Mouse (Mus musculus) liver, embryonic 14.5 days (tissue): ENCODE measurements around the gene Apobec4. TPM values are rescaled to one million over a fixed set of nuclear protein-coding genes. Genes with fewer than 3 reads are reported as not detected.

Experiments used
- ATAC-seq: fragments of 200-750 bp; cut with Nextera tagmentation; 2 replicates; pipeline ENCODE4 v1.8.0; 2017; ENCODE audit warnings: moderate number of reproducible peaks, mild to moderate bottlenecking, moderate library complexity; ENCODE audit not compliant: insufficient read depth
- DNase-seq, 3 experiments: peaks; one replicate each; pipeline ENCODE4 v3.0.0-alpha.2; 2012 to 2013; ENCODE audit warnings: low read depth in 3 of 3, low spot score in 3 of 3
- H3K27ac ChIP-seq: fragments of 300-500 bp; sonication (generic); 2 replicates; pipeline ENCODE4 v1.5.1; 2014; ENCODE audit warnings: moderate library complexity, mild to moderate bottlenecking, control low read depth, inconsistent platforms
- H3K27me3 ChIP-seq: fragments of 300-500 bp; sonication (generic); 2 replicates; pipeline ENCODE4 v1.6.1; 2014; ENCODE audit warnings: mild to moderate bottlenecking, low read length, moderate library complexity; ENCODE audit not compliant: control insufficient read depth, insufficient read depth
- H3K36me3 ChIP-seq: fragments of 300-500 bp; sonication (generic); replicated peaks from 2 replicates; pipeline ENCODE4 v1.6.1; 2014; ENCODE audit warnings: low read depth; ENCODE audit not compliant: control insufficient read depth, insufficient read depth
- H3K4me1 ChIP-seq, 2 experiments: fragments of 200-500 bp in 1 of 2; fragments of 300-500 bp in 1 of 2; sonication (generic) in 1 of 2; replicated peaks; 2 replicates each; pipeline ENCODE4 v1.6.1; 2012 to 2014; ENCODE audit warnings: antibody characterized with exemption in 1 of 2, inconsistent platforms in 1 of 2, low read length in 1 of 2; ENCODE audit not compliant: control insufficient read depth in 2 of 2, insufficient read depth in 2 of 2
- H3K4me2 ChIP-seq: fragments of 300-500 bp; sonication (generic); 2 replicates; pipeline ENCODE4 v1.6.1; 2014; ENCODE audit warnings: low read depth, mild to moderate bottlenecking, control low read depth, moderate library complexity
- H3K4me3 ChIP-seq, 2 experiments: fragments of 200-500 bp in 1 of 2; fragments of 300-500 bp in 1 of 2; sonication (generic) in 1 of 2; 2 replicates each; pipeline ENCODE4 v1.5.1; 2012 to 2014; ENCODE audit warnings: low read depth in 2 of 2, low read length in 2 of 2, mild to moderate bottlenecking in 2 of 2, control low read depth in 1 of 2, inconsistent platforms in 1 of 2, moderate library complexity in 1 of 2; ENCODE audit not compliant: insufficient read depth in 1 of 2
- H3K9ac ChIP-seq: fragments of 300-500 bp; sonication (generic); replicated peaks from 2 replicates; pipeline ENCODE4 v1.6.1; 2014; ENCODE audit warnings: mild to moderate bottlenecking, control low read depth, moderate library complexity
- H3K9me3 ChIP-seq: fragments of 300-500 bp; sonication (generic); 2 replicates; pipeline ENCODE4 v1.6.1; 2016; ENCODE audit warnings: low read length, mixed read lengths; ENCODE audit not compliant: control insufficient read depth
- CTCF ChIP-seq: IDR thresholded peaks from 2 replicates; pipeline ENCODE4 v1.5.1; 2016; ENCODE audit warnings: antibody characterized with exemption, low read depth, control low read depth
- EP300 ChIP-seq: IDR thresholded peaks from 2 replicates; pipeline ENCODE4 v1.6.1; 2016; ENCODE audit warnings: antibody characterized with exemption, low read depth
- WGBS: fragments of 180-500 bp; shearing (Covaris S2); extraction: QIAGEN DNeasy Blood & Tissue Kit; methylation state at CpG from one replicate; pipeline ENCODE4 v1.1.7; 2014; ENCODE audit not compliant: insufficient replicate concordance; 5-methylcytosine and 5-hydroxymethylcytosine counted together
- polyA plus RNA-seq, 2 experiments: library from polyadenylated mRNA; depleted of rRNA in 1 of 2; stranded (reverse) in 1 of 2; unstranded in 1 of 2; fragments of >200 nt; fragmentation: Nextera tagmentation in 1 of 2; extraction: Ambion mirVana in 1 of 2; gene quantifications; 2 replicates each; pipeline versions ENCODE4 v1.2.1 to v1.2.3; 2012 to 2014

Gene Apobec4
- polyA plus RNA-seq, 2 experiments = not detected

- H3K27me3 ChIP-seq = no peaks in the 10 kb centered on the region
- no peak overlapping the region for H3K27ac ChIP-seq
- no peak for DNase-seq
- ATAC-seq = peak; percentile 51; the same call in 1 of the 2 replicates
- no peaks in the 10 kb centered on the region for H3K36me3 ChIP-seq
- 21% methylated on average over 9 of the region's 9 CpGs for WGBS
- TF ChIP-seq CTCF (no peak), EP300 (no peak)
- peaks cover 0 to 18% of the 10 kb centered on the region in 2 experiments; a peak in 3 of 4 replicates for H3K4me1 ChIP-seq
- no peak overlapping the region for H3K4me3 ChIP-seq
- no peak overlapping the region for H3K4me2 ChIP-seq
- H3K9ac ChIP-seq = no peak overlapping the region
- no peaks in the 10 kb centered on the region for H3K9me3 ChIP-seq
Observed at GRCm38 (mm10) chr1:152798125-152798524, 47.8 kb downstream of the Apobec4 start.

- 7% methylated on average over 2 of the region's 2 CpGs for WGBS
- Histone ChIP-seq H3K9me3 (no peaks in the 10 kb centered on the region), H3K4me3 (no peak within 1 kb of the TSS), H3K4me2 (no peak within 1 kb of the TSS), H3K27ac (no peak within 1 kb of the TSS), H3K9ac (no peak within 1 kb of the TSS), H3K27me3 (no peaks in the 10 kb centered on the region), H3K4me1 (peaks cover 0 to 20% of the 10 kb centered on the region in 2 experiments; a peak in 3 of 4 replicates), H3K36me3 (no peaks in the 10 kb centered on the region)
- no peak for DNase-seq
- TF ChIP-seq CTCF = no peak
- TF ChIP-seq EP300 = no peak
- no peak for ATAC-seq
Observed at GRCm38 (mm10) chr1:152799897-152800296, 49.5 kb downstream of the Apobec4 start, which contains the start of gene Ncf2. Gene Ncf2, plus strand, starts transcription at chr1:152800194.

GRCm38 (mm10) chr1:152800633-152801176, 50.4 kb downstream of the Apobec4 start:
- H3K27me3 ChIP-seq = no peaks in the 10 kb centered on the region
- H3K9me3 ChIP-seq = no peaks in the 10 kb centered on the region
- H3K9ac ChIP-seq = no peak overlapping the region
- no peak overlapping the region for H3K4me2 ChIP-seq
- no peak overlapping the region for H3K4me3 ChIP-seq
- TF ChIP-seq EP300 = no peak
- no peak for TF ChIP-seq CTCF
- no peaks in the 10 kb centered on the region for H3K36me3 ChIP-seq
- ATAC-seq (no peak), DNase-seq (no peak)
- H3K27ac ChIP-seq = no peak overlapping the region
- H3K4me1 ChIP-seq = peaks cover 0 to 15% of the 10 kb centered on the region in 2 experiments; a peak in 3 of 4 replicates
- 57% methylated on average over 13 of the region's 13 CpGs for WGBS

GRCm38 (mm10) chr1:152804907-152805306, 54.6 kb downstream of the Apobec4 start:
- DNase-seq (no peak), ATAC-seq (peak; percentile 18; the same call in 1 of the 2 replicates)
- H3K9me3 ChIP-seq = no peaks in the 10 kb centered on the region
- H3K27me3 ChIP-seq = no peaks in the 10 kb centered on the region
- TF ChIP-seq CTCF = no peak
- TF ChIP-seq EP300 = no peak
- H3K9ac ChIP-seq = no peak overlapping the region
- peaks cover 0 to 5% of the 10 kb centered on the region in 2 experiments; a peak in 1 of 4 replicates for H3K4me1 ChIP-seq
- 47% methylated on average over 6 of the region's 6 CpGs for WGBS
- no peak overlapping the region for H3K4me3 ChIP-seq
- H3K4me2 ChIP-seq = no peak overlapping the region
- H3K27ac ChIP-seq = no peak overlapping the region
- H3K36me3 ChIP-seq = no peaks in the 10 kb centered on the region

Other genes starting within 250 kb of the Apobec4 start
- gene Rgl1, start 15.8 kb downstream of the Apobec4 start, polyA plus RNA-seq (2012; rRNA removed) = 4.4 and 5.4 TPM in 2 replicates
- 8.6 and 11.5 TPM in 2 replicates for gene Rgl1, start 15.8 kb downstream of the Apobec4 start, polyA plus RNA-seq (2014; fragmentation: Nextera tagmentation; extraction: Ambion mirVana)
- gene Arpc5, start 16.0 kb downstream of the Apobec4 start, polyA plus RNA-seq (2012; rRNA removed) = 31.3 and 71.2 TPM in 2 replicates
- gene Arpc5, start 16.0 kb downstream of the Apobec4 start, polyA plus RNA-seq (2014; fragmentation: Nextera tagmentation; extraction: Ambion mirVana) = 156 and 162 TPM in 2 replicates
- gene Ncf2, start 49.6 kb downstream of the Apobec4 start, polyA plus RNA-seq (2012; rRNA removed) = 4.7 and 7.3 TPM in 2 replicates
- gene Ncf2, start 49.6 kb downstream of the Apobec4 start, polyA plus RNA-seq (2014; fragmentation: Nextera tagmentation; extraction: Ambion mirVana) = 7.5 and 7.7 TPM in 2 replicates
- 9.4 and 10.9 TPM in 2 replicates for gene Smg7, start 152.1 kb downstream of the Apobec4 start, polyA plus RNA-seq (2012; rRNA removed)
- gene Smg7, start 152.1 kb downstream of the Apobec4 start, polyA plus RNA-seq (2014; fragmentation: Nextera tagmentation; extraction: Ambion mirVana) = 9.2 and 10.4 TPM in 2 replicates
- 0.02 and 0.05 TPM in 2 replicates for gene Nmnat2, start 204.4 kb downstream of the Apobec4 start, polyA plus RNA-seq (2012; rRNA removed)
- 0.09 TPM in 1 of 2 replicates, not detected in the other for gene Nmnat2, start 204.4 kb downstream of the Apobec4 start, polyA plus RNA-seq (2014; fragmentation: Nextera tagmentation; extraction: Ambion mirVana)